Mouse (Mus musculus) megakaryocyte, embryonic 14.5 days (primary cell): ENCODE measurements around the gene Fli1.

Experiments used
- FLI1 ChIP-seq: IDR thresholded peaks from 2 replicates; pipeline ENCODE4 v1.6.1; 2012; ENCODE audit warnings: low read length, inconsistent platforms, mixed read lengths
- GATA1 ChIP-seq: IDR thresholded peaks from 3 replicates; pipeline ENCODE4 v1.6.1; 2012; ENCODE audit warnings: mixed read lengths, low read length, inconsistent platforms, borderline replicate concordance

GRCm38 (mm10) chr9:32515894-32516686, 26.6 kb downstream of the Fli1 start:
- TF ChIP-seq GATA1, result no peak
- no peak for TF ChIP-seq FLI1
